Mouse (Mus musculus): ENCODE measurements at regions not wholly inside any gene's neighbourhood (a gene's known extent, or its start where the extent isn't known, plus 50 kb on each side); places are given as distances from the start of the nearest gene placed in this dataset.

DNA sequence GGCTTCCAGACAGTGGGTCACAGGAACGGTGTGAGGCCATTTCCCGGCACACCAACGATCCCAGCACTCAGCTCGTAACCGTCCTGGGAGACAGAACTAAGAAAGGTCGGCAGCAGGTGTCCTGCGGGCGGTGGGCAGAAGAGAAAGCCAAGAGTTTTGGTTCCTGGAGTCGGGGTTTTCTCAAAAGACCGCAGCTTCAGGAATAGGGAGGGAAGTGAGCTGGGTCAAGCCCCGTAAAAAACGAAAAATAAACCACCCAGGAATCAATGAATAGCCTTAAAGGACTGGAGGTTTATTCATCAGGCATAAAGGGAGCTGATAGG, 145.5 kb downstream of the Cd24a start:
- Histone ChIP-seq H3K9ac (ENCODE audit: low read depth, low read length) (0 out of 2 replicates have a peak overlapping the region, but pooled peaks have one; percentile 0), H3K27me3 (ENCODE audit: control insufficient read depth, insufficient read depth, low read length) (no peaks in the 10 kb centered on the region), H3K36me3 (ENCODE audit: control insufficient read depth, insufficient read depth, low read length) (no peaks in the 10 kb centered on the region), H3K27ac (replicated peaks; ENCODE audit: insufficient read depth, low read depth, low read length) (no peak overlapping the region), H3K4me1 (ENCODE audit: control insufficient read depth, insufficient read depth, low read length) (no peaks in the 10 kb centered on the region), H3K4me3 (ENCODE audit: insufficient read depth, low read depth, low read length) (0 out of 2 replicates have a peak overlapping the region, but pooled peaks have one; percentile 1), H3K79me2 (ENCODE audit: control insufficient read depth, insufficient read depth, low read length) (no peaks in the 10 kb centered on the region)
- DNase-seq (ENCODE audit: extremely low read depth, low read depth, low spot score), result no peak
- TF ChIP-seq POLR2A (IDR thresholded peaks at IDR 0.05; ENCODE audit: extremely low read depth, insufficient read depth, low read length), result no peak
- no peak for TF ChIP-seq CTCF (IDR thresholded peaks at IDR 0.05; ENCODE audit: low read depth, low read length)
- 4% methylated on average over 12 of the region's 12 CpGs for WGBS

DNA sequence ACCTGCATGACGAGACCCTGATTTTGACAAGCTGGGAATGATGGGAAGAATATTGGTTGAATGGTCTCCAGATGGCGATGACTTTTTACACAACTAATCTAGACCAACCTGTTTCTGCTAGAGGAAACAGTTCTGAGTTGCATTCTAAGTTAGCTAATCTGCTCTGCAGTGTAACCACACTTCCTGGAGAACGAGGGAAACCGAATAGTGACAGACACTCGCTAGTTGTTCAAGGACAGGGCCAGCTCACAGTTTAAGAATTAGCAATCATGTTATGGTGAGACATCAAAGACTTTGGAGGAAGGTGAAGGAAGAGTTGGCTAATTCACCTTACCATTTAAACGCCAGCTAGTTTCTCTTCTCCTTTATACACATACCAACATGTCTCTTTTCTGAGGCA, 149.7 kb downstream of the Cd24a start:
- Histone ChIP-seq H3K36me3 (ENCODE audit: control insufficient read depth, insufficient read depth, low read length) (no peaks in the 10 kb centered on the region), H3K27me3 (ENCODE audit: control insufficient read depth, insufficient read depth, low read length) (no peaks in the 10 kb centered on the region), H3K4me3 (ENCODE audit: insufficient read depth, low read depth, low read length) (no peak overlapping the region), H3K79me2 (ENCODE audit: control insufficient read depth, insufficient read depth, low read length) (no peaks in the 10 kb centered on the region), H3K4me1 (ENCODE audit: control insufficient read depth, insufficient read depth, low read length) (peaks cover 4% of the 10 kb centered on the region; the same call in 1 of the 2 replicates), H3K9ac (ENCODE audit: low read depth, low read length) (no peak overlapping the region), H3K27ac (replicated peaks; ENCODE audit: insufficient read depth, low read depth, low read length) (no peak overlapping the region)
- no peak for DNase-seq (ENCODE audit: extremely low read depth, low read depth, low spot score)
- TF ChIP-seq POLR2A (IDR thresholded peaks at IDR 0.05; ENCODE audit: extremely low read depth, insufficient read depth, low read length), result no peak
- no peak for TF ChIP-seq CTCF (IDR thresholded peaks at IDR 0.05; ENCODE audit: low read depth, low read length)
- 81% methylated on average over 6 of the region's 6 CpGs for WGBS

DNA sequence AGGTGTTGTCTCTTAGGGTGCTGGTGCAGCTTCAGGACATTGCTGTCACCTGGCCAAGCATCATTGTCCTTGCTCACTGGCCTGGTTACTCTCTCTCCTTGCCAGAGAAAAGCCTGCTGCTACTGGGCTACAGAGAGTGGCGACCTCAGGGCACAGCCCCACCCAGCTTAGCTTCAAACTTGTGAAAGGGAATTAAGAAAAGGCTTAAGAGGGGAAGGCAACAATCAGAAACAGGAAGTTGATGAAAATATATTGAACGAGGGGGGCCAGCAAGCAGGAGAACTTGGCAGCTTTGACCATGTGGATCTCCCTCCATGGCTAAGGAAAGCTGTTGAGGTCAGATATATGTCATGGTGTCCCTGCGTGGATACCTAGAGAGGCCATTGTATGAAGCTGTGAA, 151.1 kb downstream of the Cd24a start:
- peak; percentile 34 for DNase-seq (ENCODE audit: extremely low read depth, low read depth, low spot score)
- Histone ChIP-seq H3K27me3 (ENCODE audit: control insufficient read depth, insufficient read depth, low read length) (no peaks in the 10 kb centered on the region), H3K4me1 (ENCODE audit: control insufficient read depth, insufficient read depth, low read length) (peaks cover 4% of the 10 kb centered on the region; the same call in 1 of the 2 replicates), H3K9ac (ENCODE audit: low read depth, low read length) (no peak overlapping the region), H3K27ac (replicated peaks; ENCODE audit: insufficient read depth, low read depth, low read length) (no peak overlapping the region), H3K4me3 (ENCODE audit: insufficient read depth, low read depth, low read length) (no peak overlapping the region), H3K79me2 (ENCODE audit: control insufficient read depth, insufficient read depth, low read length) (no peaks in the 10 kb centered on the region), H3K36me3 (ENCODE audit: control insufficient read depth, insufficient read depth, low read length) (no peaks in the 10 kb centered on the region)
- WGBS, result 59% methylated on average over 3 of the region's 3 CpGs
- TF ChIP-seq CTCF (IDR thresholded peaks at IDR 0.05; ENCODE audit: low read depth, low read length), result no peak
- TF ChIP-seq POLR2A (IDR thresholded peaks at IDR 0.05; ENCODE audit: extremely low read depth, insufficient read depth, low read length), result no peak

DNA sequence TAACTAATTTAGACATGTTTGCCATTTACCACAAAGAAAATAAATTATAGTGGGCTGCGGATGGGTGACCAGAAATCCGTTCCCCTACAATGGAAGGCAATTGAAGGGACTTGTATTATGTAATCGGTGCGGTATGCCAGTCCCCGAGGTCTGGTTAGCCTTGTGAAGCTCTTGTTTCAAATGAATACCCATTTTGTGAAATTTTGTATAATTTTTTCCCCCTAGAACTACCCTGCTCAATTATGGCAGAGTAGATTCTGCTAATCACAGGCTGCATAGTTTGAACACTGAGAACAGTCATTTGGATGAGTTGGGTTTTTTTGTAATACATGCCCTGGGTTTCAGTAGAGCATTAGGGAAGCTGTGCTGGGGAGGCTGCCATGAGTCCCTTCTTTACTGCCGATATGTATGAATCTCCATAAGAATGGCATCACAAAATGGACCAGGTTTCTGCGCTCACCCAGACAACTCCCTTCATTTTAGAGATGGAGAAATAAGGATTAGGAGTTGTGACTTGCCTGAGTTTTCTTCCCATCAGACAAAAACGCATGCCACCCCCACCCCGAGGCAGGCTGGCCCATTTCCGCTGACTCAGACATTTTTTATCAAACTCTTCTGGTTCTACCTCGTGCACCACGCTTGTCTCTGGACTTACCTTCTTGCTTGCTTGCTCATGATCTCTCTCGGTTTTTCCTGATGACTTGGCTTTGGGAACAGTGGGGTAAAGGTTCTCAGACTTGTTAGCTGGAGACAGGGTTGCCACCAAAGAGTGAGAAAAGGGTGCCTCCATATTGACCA, 155.7 kb downstream of the Cd24a start:
- H3K79me2 ChIP-seq (ENCODE audit: control insufficient read depth, insufficient read depth, low read length), result no peaks in the 10 kb centered on the region
- H3K36me3 ChIP-seq (ENCODE audit: control insufficient read depth, insufficient read depth, low read length), result no peaks in the 10 kb centered on the region
- H3K4me3 ChIP-seq (ENCODE audit: insufficient read depth, low read depth, low read length), result no peak overlapping the region
- no peak for TF ChIP-seq CTCF (IDR thresholded peaks at IDR 0.05; ENCODE audit: low read depth, low read length)
- no peak for TF ChIP-seq POLR2A (IDR thresholded peaks at IDR 0.05; ENCODE audit: extremely low read depth, insufficient read depth, low read length)
- peaks cover 2% of the 10 kb centered on the region; the same call in 1 of the 2 replicates for H3K4me1 ChIP-seq (ENCODE audit: control insufficient read depth, insufficient read depth, low read length)
- WGBS, result 89% methylated on average over 13 of the region's 13 CpGs
- H3K27ac ChIP-seq (replicated peaks; ENCODE audit: insufficient read depth, low read depth, low read length), result no peak overlapping the region
- no peaks in the 10 kb centered on the region for H3K27me3 ChIP-seq (ENCODE audit: control insufficient read depth, insufficient read depth, low read length)
- DNase-seq (ENCODE audit: extremely low read depth, low read depth, low spot score), result no peak
- H3K9ac ChIP-seq (ENCODE audit: low read depth, low read length), result no peak overlapping the region

DNA sequence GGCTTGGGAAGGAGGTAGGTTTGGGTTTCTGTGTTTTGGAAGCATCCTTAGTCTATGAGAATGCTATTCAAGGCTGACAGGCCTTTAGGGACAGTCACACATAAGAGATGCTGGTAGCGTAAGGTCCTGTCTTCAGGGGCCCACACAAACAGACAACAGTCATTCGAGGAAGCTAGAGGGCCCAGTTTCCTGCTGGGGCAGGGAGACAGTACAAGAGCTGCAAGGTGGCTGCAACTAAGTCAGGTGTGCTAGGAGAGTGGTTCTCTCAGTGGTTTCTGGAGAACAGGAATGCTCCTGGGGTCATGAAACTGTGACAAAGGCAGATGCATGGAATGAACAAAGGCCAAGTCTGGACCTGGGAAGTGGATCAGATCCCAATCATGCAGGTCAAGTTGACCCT, 161.1 kb downstream of the Cd24a start:
- H3K4me1 ChIP-seq (ENCODE audit: control insufficient read depth, insufficient read depth, low read length), result 0 out of 2 replicates have a peak, but pooled peaks cover 8% of the 10 kb centered on the region
- H3K27me3 ChIP-seq (ENCODE audit: control insufficient read depth, insufficient read depth, low read length), result no peaks in the 10 kb centered on the region
- no peak overlapping the region for H3K4me3 ChIP-seq (ENCODE audit: insufficient read depth, low read depth, low read length)
- DNase-seq (ENCODE audit: extremely low read depth, low read depth, low spot score), result no peak
- H3K36me3 ChIP-seq (ENCODE audit: control insufficient read depth, insufficient read depth, low read length), result no peaks in the 10 kb centered on the region
- H3K9ac ChIP-seq (ENCODE audit: low read depth, low read length), result no peak overlapping the region
- no peaks in the 10 kb centered on the region for H3K79me2 ChIP-seq (ENCODE audit: control insufficient read depth, insufficient read depth, low read length)
- WGBS, result 82% methylated on average over 2 of the region's 2 CpGs
- TF ChIP-seq POLR2A (IDR thresholded peaks at IDR 0.05; ENCODE audit: extremely low read depth, insufficient read depth, low read length), result no peak
- TF ChIP-seq CTCF (IDR thresholded peaks at IDR 0.05; ENCODE audit: low read depth, low read length), result no peak
- no peak overlapping the region for H3K27ac ChIP-seq (replicated peaks; ENCODE audit: insufficient read depth, low read depth, low read length)

DNA sequence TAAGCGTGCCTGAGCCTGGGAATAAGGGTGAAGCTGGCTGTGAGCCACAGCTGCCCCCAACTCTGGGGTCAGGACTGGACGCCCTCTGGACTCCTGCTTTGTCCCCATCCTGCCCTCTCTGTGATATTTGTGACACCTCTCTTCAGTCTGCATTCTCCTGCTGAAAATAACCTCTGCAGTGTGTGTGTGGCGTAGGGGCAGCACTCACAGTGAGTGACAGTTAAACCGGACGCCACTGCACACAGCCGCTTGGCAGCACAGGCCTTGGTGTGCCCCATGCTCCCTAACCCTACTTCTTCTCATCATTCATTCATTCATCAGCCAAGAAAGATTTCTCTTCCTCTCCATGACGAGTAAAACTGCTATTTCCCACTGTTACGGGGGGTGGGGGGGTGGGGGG, 161.6 kb downstream of the Cd24a start:
- WGBS, result 84% methylated on average over 8 of the region's 8 CpGs
- H3K36me3 ChIP-seq (ENCODE audit: control insufficient read depth, insufficient read depth, low read length), result no peaks in the 10 kb centered on the region
- H3K4me3 ChIP-seq (ENCODE audit: insufficient read depth, low read depth, low read length), result no peak overlapping the region
- no peaks in the 10 kb centered on the region for H3K27me3 ChIP-seq (ENCODE audit: control insufficient read depth, insufficient read depth, low read length)
- no peak overlapping the region for H3K9ac ChIP-seq (ENCODE audit: low read depth, low read length)
- no peaks in the 10 kb centered on the region for H3K79me2 ChIP-seq (ENCODE audit: control insufficient read depth, insufficient read depth, low read length)
- DNase-seq (ENCODE audit: extremely low read depth, low read depth, low spot score), result no peak
- 0 out of 2 replicates have a peak, but pooled peaks cover 8% of the 10 kb centered on the region for H3K4me1 ChIP-seq (ENCODE audit: control insufficient read depth, insufficient read depth, low read length)
- TF ChIP-seq CTCF (IDR thresholded peaks at IDR 0.05; ENCODE audit: low read depth, low read length) (no peak), POLR2A (IDR thresholded peaks at IDR 0.05; ENCODE audit: extremely low read depth, insufficient read depth, low read length) (no peak)
- no peak overlapping the region for H3K27ac ChIP-seq (replicated peaks; ENCODE audit: insufficient read depth, low read depth, low read length)
